Mouse (Mus musculus) lung, embryonic 16.5 days (tissue): ENCODE data around the gene Pla2g5. TPM values are rescaled to one million over a fixed set of nuclear protein-coding genes. Genes with fewer than 3 reads are reported as not detected.
A peak's percentile ranks its signal among the peaks of the same experiment; 100 is the strongest.

Experiments used
- ATAC-seq: fragments of 200-750 bp; cut with Nextera tagmentation; 2 replicates; pipeline ENCODE4 v1.8.0; 2017; ENCODE audit warnings: low read depth, mild to moderate bottlenecking, moderate library complexity
- H3K27ac ChIP-seq: fragments of 300-500 bp; sonication (generic); 2 replicates; pipeline ENCODE4 v1.5.1; 2014; ENCODE audit warnings: mild to moderate bottlenecking, control low read depth, low read length
- H3K27me3 ChIP-seq: fragments of 300-500 bp; sonication (generic); 2 replicates; pipeline ENCODE4 v1.6.1; 2014; ENCODE audit warnings: low read depth, low read length, mixed read lengths; ENCODE audit not compliant: control insufficient read depth, insufficient read depth
- H3K36me3 ChIP-seq: fragments of 300-500 bp; sonication (generic); 2 replicates; pipeline ENCODE4 v1.6.1; 2014; ENCODE audit warnings: low read length; ENCODE audit not compliant: control insufficient read depth, insufficient read depth
- H3K4me1 ChIP-seq: fragments of 300-500 bp; sonication (generic); replicated peaks from 2 replicates; pipeline ENCODE4 v1.6.1; 2014; ENCODE audit warnings: low read length, mixed read lengths; ENCODE audit not compliant: control insufficient read depth, insufficient read depth
- H3K4me2 ChIP-seq: fragments of 300-500 bp; sonication (generic); 2 replicates; pipeline ENCODE4 v1.6.1; 2014; ENCODE audit warnings: low read depth, low read length, control low read depth
- H3K4me3 ChIP-seq: fragments of 300-500 bp; sonication (generic); 2 replicates; pipeline ENCODE4 v1.5.1; 2014; ENCODE audit warnings: mild to moderate bottlenecking, low read length, control low read depth
- H3K9ac ChIP-seq: fragments of 300-500 bp; sonication (generic); 2 replicates; pipeline ENCODE4 v1.6.1; 2014; ENCODE audit warnings: low read length, control low read depth
- H3K9me3 ChIP-seq: fragments of 300-500 bp; sonication (generic); 2 replicates; pipeline ENCODE4 v1.6.1; 2016; ENCODE audit warnings: low read length; ENCODE audit not compliant: control insufficient read depth
- WGBS: fragments of 180-500 bp; shearing (Covaris S2); extraction: QIAGEN DNeasy Blood & Tissue Kit; methylation state at CpG from one replicate; pipeline ENCODE4 v1.1.7; 2014; 5-methylcytosine and 5-hydroxymethylcytosine counted together
- polyA plus RNA-seq: library from polyadenylated mRNA; unstranded; fragments of >200 nt; fragmentation: Nextera tagmentation; extraction: Ambion mirVana; gene quantifications from 2 replicates; pipeline ENCODE4 v1.2.1, GENCODE M21; 2015

Pla2g5 gene
- polyA plus RNA-seq, 1 experiment from 2014 or later, result 0.60 TPM

- no peaks in the 10 kb centered on the region for H3K36me3 ChIP-seq
- no peak overlapping the region for H3K4me3 ChIP-seq
- no peak overlapping the region for H3K4me2 ChIP-seq
- H3K27me3 ChIP-seq, result peaks cover 3% of the 10 kb centered on the region; the same call in 1 of the 2 replicates
- WGBS, result 66% methylated on average over 6 of the region's 6 CpGs
- no peaks in the 10 kb centered on the region for H3K9me3 ChIP-seq
- H3K4me1 ChIP-seq, result peaks cover 6% of the 10 kb centered on the region
- H3K27ac ChIP-seq, result no peak overlapping the region
- 0 out of 2 replicates have a peak, but pooled peaks have one; percentile 23 for ATAC-seq
- H3K9ac ChIP-seq, result no peak overlapping the region
Observed at GRCm38 (mm10) chr4:138817736-138818135, 45.5 kb downstream of the Pla2g5 start.

- H3K27me3 ChIP-seq, result peaks cover 3% of the 10 kb centered on the region; the same call in 1 of the 2 replicates
- H3K4me3 ChIP-seq, result no peak overlapping the region
- 69% methylated on average over 9 of the region's 9 CpGs for WGBS
- no peak overlapping the region for H3K9ac ChIP-seq
- peaks cover 6% of the 10 kb centered on the region for H3K4me1 ChIP-seq
- no peak overlapping the region for H3K4me2 ChIP-seq
- no peak overlapping the region for H3K27ac ChIP-seq
- no peak for ATAC-seq
- no peaks in the 10 kb centered on the region for H3K9me3 ChIP-seq
- H3K36me3 ChIP-seq, result no peaks in the 10 kb centered on the region
Observed at GRCm38 (mm10) chr4:138816166-138816565, 47.1 kb downstream of the Pla2g5 start.

GRCm38 (mm10) chr4:138806920-138807541, 56.3 kb downstream of the Pla2g5 start:
- no peak overlapping the region for H3K27ac ChIP-seq
- H3K9me3 ChIP-seq, result no peaks in the 10 kb centered on the region
- H3K4me3 ChIP-seq, result no peak overlapping the region
- no peak overlapping the region for H3K9ac ChIP-seq
- WGBS, result 39% methylated on average over 7 of the region's 7 CpGs
- H3K36me3 ChIP-seq, result no peaks in the 10 kb centered on the region
- ATAC-seq, result no peak
- H3K4me2 ChIP-seq, result no peak overlapping the region
- H3K4me1 ChIP-seq, result no peaks in the 10 kb centered on the region
- H3K27me3 ChIP-seq, result no peaks in the 10 kb centered on the region

- H3K27me3 ChIP-seq, result no peaks in the 10 kb centered on the region
- H3K27ac ChIP-seq, result no peak overlapping the region
- no peak overlapping the region for H3K4me3 ChIP-seq
- 64% methylated on average over 8 of the region's 8 CpGs for WGBS
- H3K9me3 ChIP-seq, result no peaks in the 10 kb centered on the region
- H3K36me3 ChIP-seq, result no peaks in the 10 kb centered on the region
- H3K9ac ChIP-seq, result no peak overlapping the region
- H3K4me1 ChIP-seq, result no peaks in the 10 kb centered on the region
- H3K4me2 ChIP-seq, result no peak overlapping the region
- no peak for ATAC-seq
Observed at GRCm38 (mm10) chr4:138806160-138806559, 57.1 kb downstream of the Pla2g5 start.

- 64% methylated on average over 8 of the region's 8 CpGs for WGBS
- no peak for ATAC-seq
Observed at GRCm38 (mm10) chr4:138805248-138805647, 58.0 kb downstream of the Pla2g5 start.

GRCm38 (mm10) chr4:138802917-138803316, 60.4 kb downstream of the Pla2g5 start:
- Histone ChIP-seq H3K4me1 (peaks cover 8% of the 10 kb centered on the region), H3K4me3 (no peak overlapping the region), H3K9ac (no peak overlapping the region), H3K36me3 (no peaks in the 10 kb centered on the region), H3K4me2 (no peak overlapping the region), H3K27ac (no peak overlapping the region), H3K27me3 (no peaks in the 10 kb centered on the region), H3K9me3 (no peaks in the 10 kb centered on the region)
- WGBS, result 88% methylated on average over 11 of the region's 11 CpGs
- ATAC-seq, result no peak

More at GRCm38 (mm10) chr4:138805248-138805647, 58.0 kb downstream of the Pla2g5 start:
- no peak overlapping the region for H3K4me2 ChIP-seq
- H3K27ac ChIP-seq, result no peak overlapping the region
- no peak overlapping the region for H3K4me3 ChIP-seq
- H3K27me3 ChIP-seq, result no peaks in the 10 kb centered on the region
- H3K9ac ChIP-seq, result no peak overlapping the region
- no peaks in the 10 kb centered on the region for H3K36me3 ChIP-seq
- H3K4me1 ChIP-seq, result peaks cover 3% of the 10 kb centered on the region
- no peaks in the 10 kb centered on the region for H3K9me3 ChIP-seq

- Histone ChIP-seq H3K27me3 (no peaks in the 10 kb centered on the region), H3K4me1 (peaks cover 10% of the 10 kb centered on the region), H3K4me3 (no peak overlapping the region), H3K9ac (no peak overlapping the region), H3K36me3 (no peaks in the 10 kb centered on the region), H3K27ac (no peak overlapping the region), H3K4me2 (no peak overlapping the region), H3K9me3 (no peaks in the 10 kb centered on the region)
- ATAC-seq, result no peak
- WGBS, result 71% methylated on average over 4 of the region's 4 CpGs
Observed at GRCm38 (mm10) chr4:138801631-138802030, 61.7 kb downstream of the Pla2g5 start.

- H3K4me2 ChIP-seq, result 0 out of 2 replicates have a peak overlapping the region, but pooled peaks have one; percentile 13
- no peak overlapping the region for H3K4me3 ChIP-seq
- ATAC-seq, result peak; percentile 31; the same call in 1 of the 2 replicates
- no peaks in the 10 kb centered on the region for H3K9me3 ChIP-seq
- H3K4me1 ChIP-seq, result peaks cover 13% of the 10 kb centered on the region
- 45% methylated on average over 12 of the region's 12 CpGs for WGBS
- no peak overlapping the region for H3K9ac ChIP-seq
- no peak overlapping the region for H3K27ac ChIP-seq
- H3K36me3 ChIP-seq, result no peaks in the 10 kb centered on the region
- H3K27me3 ChIP-seq, result no peaks in the 10 kb centered on the region
Observed at GRCm38 (mm10) chr4:138800134-138800744, 63.0 kb downstream of the Pla2g5 start.

- no peaks in the 10 kb centered on the region for H3K36me3 ChIP-seq
- peaks cover 16% of the 10 kb centered on the region for H3K4me1 ChIP-seq
- WGBS, result 58% methylated on average over 4 of the region's 4 CpGs
- H3K4me3 ChIP-seq, result no peak overlapping the region
- no peak overlapping the region for H3K4me2 ChIP-seq
- H3K9me3 ChIP-seq, result no peaks in the 10 kb centered on the region
- H3K27me3 ChIP-seq, result no peaks in the 10 kb centered on the region
- no peak overlapping the region for H3K9ac ChIP-seq
- H3K27ac ChIP-seq, result no peak overlapping the region
- no peak for ATAC-seq
Observed at GRCm38 (mm10) chr4:138797217-138797570, 66.1 kb downstream of the Pla2g5 start.
